Mouse (Mus musculus): ENCODE data around the gene Psen1. TPM values are rescaled to one million over a fixed set of nuclear protein-coding genes. Genes with fewer than 3 reads are reported as not detected.
A peak's percentile ranks its signal among the peaks of the same experiment; 100 is the strongest.

Gene Psen1
- polyA plus RNA-seq, 1 experiment = 39.0 TPM

DNA sequence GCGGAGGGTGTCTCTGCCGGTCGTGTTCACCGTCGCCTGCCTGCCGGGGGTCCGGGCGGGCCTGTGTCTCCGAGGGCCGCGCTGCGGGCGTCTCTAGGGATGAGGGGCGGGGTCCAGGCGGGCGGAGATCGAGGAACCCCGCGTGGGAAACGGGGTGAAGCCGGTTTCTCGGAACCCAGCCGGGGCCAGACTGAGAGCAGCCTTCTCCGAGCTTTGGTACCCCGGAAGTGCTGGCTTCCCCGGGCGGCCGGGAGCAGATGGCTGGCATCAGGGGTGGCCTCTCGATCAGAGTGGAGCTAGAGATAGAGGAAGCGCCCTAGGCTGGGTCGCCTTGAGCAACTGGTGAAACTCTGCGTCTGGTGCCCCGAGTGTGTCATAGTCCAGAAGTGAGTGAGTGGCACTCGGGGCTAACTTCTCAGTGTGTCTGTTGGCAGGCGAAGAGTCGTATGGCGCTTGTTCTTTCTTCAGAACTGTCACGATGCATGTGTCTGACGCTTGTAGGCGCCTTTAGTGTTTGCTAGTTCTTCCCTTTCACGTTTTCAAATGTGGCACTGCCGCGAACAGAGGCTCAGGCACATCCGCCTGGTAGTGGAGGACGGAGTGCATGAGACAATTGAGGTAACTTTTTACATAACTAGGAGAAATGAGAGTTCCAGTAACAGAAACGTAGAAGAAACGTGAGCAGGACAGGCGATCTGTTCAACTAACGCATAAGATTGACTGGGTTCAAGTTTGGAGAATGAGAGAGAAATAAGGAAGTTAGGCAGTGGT is 549 bp downstream of the Psen1 start:
- WGBS = 1% methylated on average over 49 of the region's 49 CpGs
- Histone ChIP-seq H3K27me3 (replicated peaks; ENCODE audit: control insufficient read depth, insufficient read depth, low read length) (no peaks in the 10 kb centered on the region), H3K27ac (ENCODE audit: insufficient read depth, low read depth, low read length) (peak overlapping the region; percentile 61), H3K36me3 (ENCODE audit: control insufficient read depth, insufficient read depth, low read length) (no peaks in the 10 kb centered on the region), H3K4me1 (ENCODE audit: control insufficient read depth, insufficient read depth, low read length) (peaks cover 5% of the 10 kb centered on the region; the same call in 1 of the 2 replicates), H3K4me3 (ENCODE audit: insufficient read depth, low read depth, low read length) (peak overlapping the region; percentile 92)
- DNase-seq = no peak
- TF ChIP-seq POLR2A (IDR thresholded peaks at IDR 0.05; ENCODE audit: low read depth, low read length) (no peak), CTCF (conservative IDR thresholded peaks at IDR 0.05; ENCODE audit: insufficient read depth, insufficient read length, low read depth, low read length) (no peak)

DNA sequence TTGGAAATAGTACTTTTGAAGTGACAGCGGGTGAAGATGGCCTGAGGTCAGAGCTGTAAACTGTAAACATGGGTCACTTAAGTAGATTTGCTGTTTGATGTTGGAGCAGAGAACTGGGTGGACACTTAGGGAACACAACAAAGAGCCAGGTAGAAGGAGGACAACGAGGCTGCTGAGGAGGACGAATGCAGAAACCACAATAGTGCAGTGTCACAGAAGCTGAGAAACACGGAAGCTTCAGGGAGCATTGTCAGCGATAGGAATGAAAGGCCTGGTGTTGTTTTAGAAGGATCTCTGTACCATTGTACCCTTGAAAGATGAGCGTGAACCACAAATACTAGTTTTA is 1.1 kb downstream of the Psen1 start:
- WGBS = 8% methylated on average over 6 of the region's 6 CpGs
- TF ChIP-seq CTCF (conservative IDR thresholded peaks at IDR 0.05; ENCODE audit: insufficient read depth, insufficient read length, low read depth, low read length) (no peak), POLR2A (IDR thresholded peaks at IDR 0.05; ENCODE audit: low read depth, low read length) (no peak)
- Histone ChIP-seq H3K27ac (ENCODE audit: insufficient read depth, low read depth, low read length) (peak overlapping the region; percentile 61), H3K36me3 (ENCODE audit: control insufficient read depth, insufficient read depth, low read length) (no peaks in the 10 kb centered on the region), H3K4me1 (ENCODE audit: control insufficient read depth, insufficient read depth, low read length) (peaks cover 5% of the 10 kb centered on the region; the same call in 1 of the 2 replicates), H3K27me3 (replicated peaks; ENCODE audit: control insufficient read depth, insufficient read depth, low read length) (no peaks in the 10 kb centered on the region), H3K4me3 (ENCODE audit: insufficient read depth, low read depth, low read length) (peak overlapping the region; percentile 92)
- no peak for DNase-seq

DNA sequence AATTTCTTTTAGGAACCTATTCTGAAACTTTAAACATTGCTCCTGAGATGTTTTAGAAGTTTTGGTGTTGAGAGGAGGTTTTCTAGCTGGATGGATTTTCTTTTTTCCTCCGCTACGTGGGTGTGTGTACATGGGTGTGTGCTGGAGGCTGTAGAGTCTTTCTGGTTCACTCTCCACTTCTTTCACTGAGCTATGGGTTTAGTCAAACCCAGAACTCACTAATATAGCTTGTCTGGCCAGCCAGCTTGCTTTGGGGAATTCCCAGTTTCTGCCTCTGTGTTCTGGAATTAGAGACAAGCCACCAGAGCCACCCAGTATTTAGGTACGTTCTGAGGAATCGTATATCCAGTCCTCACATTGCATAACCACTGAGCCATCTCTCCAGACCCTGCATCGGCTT is 6.1 kb downstream of the Psen1 start:
- H3K36me3 ChIP-seq (ENCODE audit: control insufficient read depth, insufficient read depth, low read length) = no peaks in the 10 kb centered on the region
- no peak for TF ChIP-seq CTCF (conservative IDR thresholded peaks at IDR 0.05; ENCODE audit: insufficient read depth, insufficient read length, low read depth, low read length)
- TF ChIP-seq POLR2A (IDR thresholded peaks at IDR 0.05; ENCODE audit: low read depth, low read length) = no peak
- H3K4me3 ChIP-seq (ENCODE audit: insufficient read depth, low read depth, low read length) = no peak overlapping the region
- DNase-seq = no peak
- H3K27ac ChIP-seq (ENCODE audit: insufficient read depth, low read depth, low read length) = no peak overlapping the region
- WGBS = 87% methylated on average over 5 of the region's 5 CpGs
- H3K4me1 ChIP-seq (ENCODE audit: control insufficient read depth, insufficient read depth, low read length) = peaks cover 4% of the 10 kb centered on the region; the same call in 1 of the 2 replicates
- H3K27me3 ChIP-seq (replicated peaks; ENCODE audit: control insufficient read depth, insufficient read depth, low read length) = no peaks in the 10 kb centered on the region

DNA sequence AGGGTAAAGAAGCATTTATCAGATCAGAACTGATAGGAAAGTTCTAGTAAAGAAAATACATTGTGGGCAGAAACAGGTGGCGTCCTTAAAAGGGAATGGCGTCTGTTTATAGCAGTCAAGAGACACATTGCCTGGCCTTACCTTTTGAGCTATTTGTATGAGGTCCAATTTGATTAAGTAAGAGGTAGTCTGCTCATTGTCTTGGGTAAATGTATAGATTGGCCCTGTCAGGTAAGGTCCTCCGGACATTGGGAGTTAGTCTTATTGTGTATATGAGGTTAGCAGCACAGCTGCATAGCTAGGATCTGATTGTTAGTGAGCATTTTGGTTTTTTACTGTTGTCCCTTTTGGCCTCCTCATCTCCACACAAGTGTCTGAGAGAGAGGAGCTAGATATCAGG is 6.7 kb downstream of the Psen1 start:
- no peaks in the 10 kb centered on the region for H3K4me1 ChIP-seq (ENCODE audit: control insufficient read depth, insufficient read depth, low read length)
- H3K36me3 ChIP-seq (ENCODE audit: control insufficient read depth, insufficient read depth, low read length) = no peaks in the 10 kb centered on the region; the same call in 1 of the 2 replicates
- H3K4me3 ChIP-seq (ENCODE audit: insufficient read depth, low read depth, low read length) = no peak overlapping the region
- H3K27ac ChIP-seq (ENCODE audit: insufficient read depth, low read depth, low read length) = no peak overlapping the region
- H3K27me3 ChIP-seq (replicated peaks; ENCODE audit: control insufficient read depth, insufficient read depth, low read length) = no peaks in the 10 kb centered on the region
- TF ChIP-seq POLR2A (IDR thresholded peaks at IDR 0.05; ENCODE audit: low read depth, low read length) = no peak
- no peak for TF ChIP-seq CTCF (conservative IDR thresholded peaks at IDR 0.05; ENCODE audit: insufficient read depth, insufficient read length, low read depth, low read length)
- DNase-seq = no peak
- WGBS = 92% methylated on average over 3 of the region's 3 CpGs

DNA sequence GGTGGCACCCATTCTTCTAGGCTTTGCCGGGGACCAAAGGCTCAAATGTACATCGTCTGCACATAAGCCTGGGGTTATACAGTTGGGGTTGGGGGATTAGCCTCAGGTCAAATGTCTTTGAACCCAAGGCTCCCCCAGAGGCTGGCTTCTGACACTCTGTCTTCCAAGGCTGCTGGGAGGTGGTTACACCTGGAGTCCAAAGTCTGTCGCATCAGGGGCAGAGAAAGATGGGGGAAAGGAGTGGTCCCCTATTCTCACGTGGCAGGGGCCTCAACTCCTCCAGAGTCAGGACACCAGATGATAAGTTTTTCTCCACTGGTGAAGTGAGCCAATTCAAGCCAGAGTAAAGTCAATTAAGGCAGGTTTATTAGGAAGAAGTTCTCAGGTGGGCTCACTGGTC is 10.7 kb downstream of the Psen1 start:
- TF ChIP-seq POLR2A (IDR thresholded peaks at IDR 0.05; ENCODE audit: low read depth, low read length) = no peak
- no peak for TF ChIP-seq CTCF (conservative IDR thresholded peaks at IDR 0.05; ENCODE audit: insufficient read depth, insufficient read length, low read depth, low read length)
- 80% methylated on average over 4 of the region's 4 CpGs for WGBS
- Histone ChIP-seq H3K27me3 (replicated peaks; ENCODE audit: control insufficient read depth, insufficient read depth, low read length) (no peaks in the 10 kb centered on the region), H3K4me1 (ENCODE audit: control insufficient read depth, insufficient read depth, low read length) (no peaks in the 10 kb centered on the region), H3K27ac (ENCODE audit: insufficient read depth, low read depth, low read length) (no peak overlapping the region), H3K4me3 (ENCODE audit: insufficient read depth, low read depth, low read length) (no peak overlapping the region), H3K36me3 (ENCODE audit: control insufficient read depth, insufficient read depth, low read length) (no peaks in the 10 kb centered on the region; the same call in 1 of the 2 replicates)
- no peak for DNase-seq

DNA sequence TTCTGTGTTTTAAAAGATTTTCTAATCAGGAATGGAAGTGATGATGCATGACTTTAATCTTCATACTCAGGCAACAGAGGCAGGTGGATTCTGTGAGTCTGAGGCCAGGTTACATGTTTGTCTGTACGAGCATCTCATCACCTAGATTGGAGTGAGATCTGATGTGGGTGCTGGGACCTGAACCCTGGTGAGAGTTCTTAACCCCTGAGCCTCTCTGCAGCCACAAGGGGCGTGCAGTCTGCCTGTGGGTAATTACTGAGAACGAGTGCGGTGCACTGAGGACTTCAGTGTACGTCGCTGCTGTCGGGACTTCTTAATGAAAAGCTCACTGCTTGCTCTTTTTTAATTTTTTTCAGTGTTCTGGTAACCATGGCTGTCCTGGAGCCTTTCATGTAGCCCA is 13.7 kb downstream of the Psen1 start:
- 87% methylated on average over 7 of the region's 7 CpGs for WGBS
- no peak for TF ChIP-seq POLR2A (IDR thresholded peaks at IDR 0.05; ENCODE audit: low read depth, low read length)
- TF ChIP-seq CTCF (conservative IDR thresholded peaks at IDR 0.05; ENCODE audit: insufficient read depth, insufficient read length, low read depth, low read length) = no peak
- Histone ChIP-seq H3K4me3 (ENCODE audit: insufficient read depth, low read depth, low read length) (no peak overlapping the region), H3K36me3 (ENCODE audit: control insufficient read depth, insufficient read depth, low read length) (no peaks in the 10 kb centered on the region; the same call in 1 of the 2 replicates), H3K27ac (ENCODE audit: insufficient read depth, low read depth, low read length) (no peak overlapping the region), H3K27me3 (replicated peaks; ENCODE audit: control insufficient read depth, insufficient read depth, low read length) (no peaks in the 10 kb centered on the region), H3K4me1 (ENCODE audit: control insufficient read depth, insufficient read depth, low read length) (peaks cover 7% of the 10 kb centered on the region; the same call in 1 of the 2 replicates)
- no peak for DNase-seq

DNA sequence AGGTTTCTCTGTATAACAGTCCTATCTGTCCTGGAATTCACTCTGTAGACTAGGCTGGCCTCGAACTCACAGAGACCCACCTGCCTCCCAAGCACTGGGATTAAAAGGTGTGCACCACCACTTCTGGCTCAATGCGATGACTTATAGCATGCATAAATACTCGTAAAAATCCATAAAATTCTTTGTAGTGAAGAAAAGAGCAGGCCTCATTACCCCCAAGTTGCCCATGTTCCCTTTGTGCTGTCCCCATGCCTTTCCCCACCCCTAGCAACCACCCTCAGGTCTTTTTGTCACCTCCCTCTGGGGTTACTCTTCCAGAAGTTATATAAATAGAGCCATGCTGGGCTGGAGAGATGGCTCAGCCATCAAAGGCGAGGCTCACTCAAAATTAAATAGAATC is 14.8 kb downstream of the Psen1 start:
- Histone ChIP-seq H3K4me1 (ENCODE audit: control insufficient read depth, insufficient read depth, low read length) (peaks cover 9% of the 10 kb centered on the region; the same call in 1 of the 2 replicates), H3K4me3 (ENCODE audit: insufficient read depth, low read depth, low read length) (no peak overlapping the region), H3K27me3 (replicated peaks; ENCODE audit: control insufficient read depth, insufficient read depth, low read length) (no peaks in the 10 kb centered on the region), H3K27ac (ENCODE audit: insufficient read depth, low read depth, low read length) (no peak overlapping the region), H3K36me3 (ENCODE audit: control insufficient read depth, insufficient read depth, low read length) (no peaks in the 10 kb centered on the region; the same call in 1 of the 2 replicates)
- DNase-seq = no peak
- TF ChIP-seq POLR2A (IDR thresholded peaks at IDR 0.05; ENCODE audit: low read depth, low read length) (no peak), CTCF (conservative IDR thresholded peaks at IDR 0.05; ENCODE audit: insufficient read depth, insufficient read length, low read depth, low read length) (no peak)
- 84% methylated on average over 4 of the region's 4 CpGs for WGBS

Data from kidney, adult 2 months (tissue).